ENCODE assay signal across 10 mouse cellular contexts in genomic region chr5:27544816-27545270, GRCm38 (mm10). TPM values are rescaled to one million over a fixed set of nuclear protein-coding genes. Genes with fewer than 3 reads are reported as not detected.
DNase-seq lines count a peak whose midpoint lies in the region; ATAC-seq and TF ChIP-seq lines count a peak whose summit lies in the region.
"Had no signal": no experiment of that assay in that cellular context is flagged by ENCODE, and none has a peak within 500 bp of the region (broad histone marks: within the 10 kb centered on the region; RNA-seq: fewer than 3 reads in every experiment).

No protein-coding gene starts in this region.

- no peak overlapping the region for H3K4me2 ChIP-seq in heart, postnatal 0 days (ENCODE audit: low read depth, low read length)
- no peak overlapping the region for H3K4me2 ChIP-seq in neural tube, embryonic 12.5 days (replicated peaks)
- H3K4me2 ChIP-seq: embryonic facial prominence, embryonic 13.5 days; liver, embryonic 15.5 days had no signal

- peak; percentile 20 to 66 for DNase-seq in urinary bladder, postnatal 4 days (ENCODE audit: low spot score in 2 of 2)
- DNase-seq in urinary bladder, adult 2 months (ENCODE audit: low spot score) = no peak
- peak; percentile 51 to 63 for DNase-seq in cerebellum, adult 18-20 months
- peak; percentile 11 for DNase-seq in heart, postnatal 0 days (ENCODE audit: low spot score)
- DNase-seq in layer of hippocampus, adult 9-11 months = peak; percentile 30
- DNase-seq in thymus, adult 2 months = no peak

- no peak for ATAC-seq in heart, postnatal 0 days (ENCODE audit: insufficient read depth, low read depth)
- ATAC-seq in neural tube, embryonic 12.5 days (ENCODE audit: low FRiP score, low read depth) = 0 out of 2 replicates have a peak, but pooled peaks have one; percentile 33
- ATAC-seq in activated CD4-positive, CD25-positive, alpha-beta regulatory T cell, adult 4 months = no peak

- TF ChIP-seq POLR2A in thymus, adult 2 months (IDR thresholded peaks at IDR 0.05; ENCODE audit: control insufficient read depth, extremely low read depth, insufficient read depth, low read length, poor library complexity) = no peak

- no peak; the same call in 1 of the 2 replicates for TF ChIP-seq CTCF in heart, postnatal 0 days (IDR thresholded peaks at IDR 0.05; ENCODE audit: low read depth)
- no peak for TF ChIP-seq CTCF in thymus, adult 2 months (IDR thresholded peaks at IDR 0.05; ENCODE audit: borderline replicate concordance, control insufficient read depth, extremely low read depth, insufficient read depth, low read length, poor library complexity)

- H3K27me3 ChIP-seq in heart, postnatal 0 days (ENCODE audit: control insufficient read depth, insufficient read depth, low read length) = no peaks in the 10 kb centered on the region
- H3K27me3 ChIP-seq in neural tube, embryonic 12.5 days (replicated peaks) = no peaks in the 10 kb centered on the region
- H3K27me3 ChIP-seq in thymus, adult 2 months (ENCODE audit: control insufficient read depth, insufficient read depth, low read length) = no peaks in the 10 kb centered on the region
- H3K27me3 ChIP-seq: embryonic facial prominence, embryonic 13.5 days; liver, embryonic 15.5 days had no signal

- no peak overlapping the region for H3K27ac ChIP-seq in heart, postnatal 0 days (ENCODE audit: low read depth)
- no peak overlapping the region for H3K27ac ChIP-seq in neural tube, embryonic 12.5 days
- H3K27ac ChIP-seq in thymus, adult 2 months (ENCODE audit: control insufficient read depth, insufficient read depth, low read length) = no peak overlapping the region
- H3K27ac ChIP-seq: embryonic facial prominence, embryonic 13.5 days; liver, embryonic 15.5 days had no signal

- no peak overlapping the region for H3K9ac ChIP-seq in heart, postnatal 0 days (replicated peaks; ENCODE audit: low read depth, low read length)
- H3K9ac ChIP-seq in neural tube, embryonic 12.5 days = no peak overlapping the region
- H3K9ac ChIP-seq: embryonic facial prominence, embryonic 13.5 days; liver, embryonic 15.5 days had no signal

- H3K4me1 ChIP-seq in heart, postnatal 0 days (ENCODE audit: control insufficient read depth, insufficient read depth) = no peaks in the 10 kb centered on the region
- H3K4me1 ChIP-seq in neural tube, embryonic 12.5 days = no peaks in the 10 kb centered on the region
- H3K4me1 ChIP-seq in thymus, adult 2 months (replicated peaks; ENCODE audit: control insufficient read depth, insufficient read depth, low read length) = no peaks in the 10 kb centered on the region
- H3K4me1 ChIP-seq: embryonic facial prominence, embryonic 13.5 days; liver, embryonic 15.5 days had no signal

- no peak overlapping the region for H3K4me3 ChIP-seq in heart, postnatal 0 days (ENCODE audit: low read depth, low read length)
- H3K4me3 ChIP-seq in neural tube, embryonic 12.5 days = no peak overlapping the region
- H3K4me3 ChIP-seq in thymus, adult 2 months (ENCODE audit: control insufficient read depth, insufficient read depth, low read length) = no peak overlapping the region
- H3K4me3 ChIP-seq: embryonic facial prominence, embryonic 13.5 days; liver, embryonic 15.5 days had no signal

- H3K9me3 ChIP-seq in heart, postnatal 0 days (replicated peaks; ENCODE audit: control insufficient read depth, low read length) = no peaks in the 10 kb centered on the region
- no peaks in the 10 kb centered on the region for H3K9me3 ChIP-seq in neural tube, embryonic 12.5 days
- H3K9me3 ChIP-seq: embryonic facial prominence, embryonic 13.5 days; liver, embryonic 15.5 days had no signal

- WGBS in heart, postnatal 0 days = 17% methylated on average over 2 of the region's 2 CpGs
- WGBS in neural tube, embryonic 12.5 days = 20% methylated on average over 2 of the region's 2 CpGs
- WGBS in thymus, adult 2 months = 10% methylated on average over 2 of the region's 2 CpGs

- TF ChIP-seq EP300 in heart, postnatal 0 days (IDR thresholded peaks at IDR 0.05; ENCODE audit: low read depth) = no peak

- H3K36me3 ChIP-seq in heart, postnatal 0 days (replicated peaks; ENCODE audit: control insufficient read depth, insufficient read depth, low read length) = no peaks in the 10 kb centered on the region
- H3K36me3 ChIP-seq in neural tube, embryonic 12.5 days = no peaks in the 10 kb centered on the region
- H3K36me3 ChIP-seq in thymus, adult 2 months (ENCODE audit: control insufficient read depth, insufficient read depth, low read length) = no peaks in the 10 kb centered on the region
- H3K36me3 ChIP-seq: embryonic facial prominence, embryonic 13.5 days; liver, embryonic 15.5 days had no signal

RNA-seq across cellular contexts. Expression of gene Speer4b, which starts 43.6 kb away (rescaled TPM):
- not detected in 2 replicates for polyA plus RNA-seq in urinary bladder, adult 2 months (2012; rRNA removed)
- total RNA-seq in heart, postnatal 0 days (2014; rRNA removed; ENCODE audit: low replicate concordance) = not detected in 2 replicates
- not detected in 2 replicates for polyA plus RNA-seq in heart, postnatal 0 days (2015; fragmentation: Nextera tagmentation; extraction: Ambion mirVana)
- 0.20 and 0.63 TPM in 2 replicates for polyA plus RNA-seq in neural tube, embryonic 12.5 days (2016; fragmentation: Nextera tagmentation; extraction: Ambion mirVana)
- polyA plus RNA-seq in activated CD4-positive, CD25-positive, alpha-beta regulatory T cell, adult 4 months (2017; shearing (Covaris generic)) = not detected
- not detected in 2 replicates for polyA plus RNA-seq in thymus, adult 2 months (2012; rRNA removed)
- polyA plus RNA-seq: embryonic facial prominence, embryonic 13.5 days; liver, embryonic 15.5 days had no signal

Comparison
In these comparisons a context has a peak if more than half of its experiments do, and no peak if none do; other contexts are left out.
1. DNase-seq: peak in urinary bladder, postnatal 4 days (2 of 2), cerebellum, adult 18-20 months (2 of 2), heart, postnatal 0 days (single experiment) and layer of hippocampus, adult 9-11 months (single experiment); none in urinary bladder, adult 2 months (single experiment) and thymus, adult 2 months (single experiment).